Mouse (Mus musculus) testis, adult 2 months (tissue): ENCODE results near the gene Dstyk. TPM values are rescaled to one million over a fixed set of nuclear protein-coding genes. Genes with fewer than 3 reads are reported as not detected.

ENCODE experiments used
- H3K27ac ChIP-seq: fragments of 200-500 bp; 2 replicates; pipeline ENCODE4 v1.5.1; 2012; ENCODE audit warnings: low read depth, low read length; ENCODE audit not compliant: control insufficient read depth, insufficient read depth
- H3K27me3 ChIP-seq: fragments of 200-500 bp; 2 replicates; pipeline ENCODE4 v1.6.1; 2012; ENCODE audit warnings: mild to moderate bottlenecking, low read length, moderate library complexity; ENCODE audit not compliant: control insufficient read depth, insufficient read depth
- H3K36me3 ChIP-seq: fragments of 200-500 bp; 2 replicates; pipeline ENCODE4 v1.6.1; 2012; ENCODE audit warnings: mild to moderate bottlenecking, low read length; ENCODE audit not compliant: control insufficient read depth, insufficient read depth
- H3K4me1 ChIP-seq: fragments of 200-500 bp; 2 replicates; pipeline ENCODE4 v1.6.1; 2012; ENCODE audit warnings: low read length; ENCODE audit not compliant: control insufficient read depth, insufficient read depth
- H3K4me3 ChIP-seq: fragments of 200-500 bp; 2 replicates; pipeline ENCODE4 v1.5.1; 2012; ENCODE audit warnings: low read depth, mild to moderate bottlenecking, low read length, moderate library complexity, mixed read lengths; ENCODE audit not compliant: control insufficient read depth
- CTCF ChIP-seq: fragments of 200-500 bp; IDR thresholded peaks from 2 replicates; pipeline ENCODE4 v1.5.1; 2012; ENCODE audit warnings: low read depth, mild to moderate bottlenecking, inconsistent platforms, low read length, moderate library complexity; ENCODE audit not compliant: control insufficient read depth, insufficient read depth, insufficient replicate concordance
- POLR2A ChIP-seq: fragments of 200-500 bp; IDR thresholded peaks from 2 replicates; pipeline ENCODE4 v1.6.1; 2012; ENCODE audit warnings: low read depth, mild to moderate bottlenecking, inconsistent platforms, low read length, moderate library complexity; ENCODE audit not compliant: control insufficient read depth
- polyA plus RNA-seq: library from polyadenylated mRNA; depleted of rRNA; stranded (reverse); fragments of >200 nt; gene quantifications from 2 replicates; pipeline ENCODE4 v1.2.3, GENCODE M21; 2012; rRNA removed

The Dstyk gene
- polyA plus RNA-seq: 3.3 and 3.7 TPM in 2 replicates

- Histone ChIP-seq H3K27ac (peak within 1 kb of the TSS; percentile 97), H3K27me3 (no peaks in the 10 kb centered on the region), H3K4me3 (peak within 1 kb of the TSS; percentile 94), H3K4me1 (peaks cover 5% of the 10 kb centered on the region), H3K36me3 (no peaks in the 10 kb centered on the region)
- TF ChIP-seq POLR2A (peak; percentile 69), CTCF (0 out of 2 replicates have a peak, but pooled peaks have one; percentile 5)
Measured at GRCm38 (mm10) chr1:132417319-132418251, at the start of gene Dstyk. Dstyk (plus strand) TSS chr1:132417555.

GRCm38 (mm10) chr1:132367692-132368506, 49.5 kb upstream of the Dstyk start:
- Histone ChIP-seq H3K4me1 (no peaks in the 10 kb centered on the region), H3K27ac (no peak overlapping the region), H3K27me3 (no peaks in the 10 kb centered on the region), H3K36me3 (no peaks in the 10 kb centered on the region), H3K4me3 (no peak overlapping the region)
- peak; percentile 76; the same call in 1 of the 2 replicates for TF ChIP-seq CTCF
- no peak for TF ChIP-seq POLR2A

GRCm38 (mm10) chr1:132370681-132371173, 46.6 kb upstream of the Dstyk start:
- Histone ChIP-seq H3K27ac (no peak overlapping the region), H3K4me3 (no peak overlapping the region), H3K4me1 (no peaks in the 10 kb centered on the region), H3K27me3 (no peaks in the 10 kb centered on the region), H3K36me3 (no peaks in the 10 kb centered on the region)
- TF ChIP-seq POLR2A (no peak), CTCF (no peak)

GRCm38 (mm10) chr1:132371298-132372081, 45.9 kb upstream of the Dstyk start:
- Histone ChIP-seq H3K4me3 (no peak overlapping the region), H3K27ac (no peak overlapping the region), H3K27me3 (no peaks in the 10 kb centered on the region), H3K36me3 (no peaks in the 10 kb centered on the region), H3K4me1 (no peaks in the 10 kb centered on the region)
- TF ChIP-seq CTCF: no peak
- TF ChIP-seq POLR2A: no peak

GRCm38 (mm10) chr1:132372354-132372753, 45.0 kb upstream of the Dstyk start:
- Histone ChIP-seq H3K27ac (no peak overlapping the region), H3K27me3 (no peaks in the 10 kb centered on the region), H3K4me3 (no peak overlapping the region), H3K36me3 (no peaks in the 10 kb centered on the region), H3K4me1 (no peaks in the 10 kb centered on the region)
- no peak for TF ChIP-seq POLR2A
- TF ChIP-seq CTCF: no peak

- Histone ChIP-seq H3K36me3 (no peaks in the 10 kb centered on the region), H3K4me1 (no peaks in the 10 kb centered on the region), H3K27ac (no peak overlapping the region), H3K4me3 (no peak overlapping the region), H3K27me3 (no peaks in the 10 kb centered on the region)
- TF ChIP-seq CTCF: no peak
- TF ChIP-seq POLR2A: no peak
Measured at GRCm38 (mm10) chr1:132372896-132373534, 44.3 kb upstream of the Dstyk start.
